Mouse (Mus musculus) spleen, adult 2 months (tissue): Measurements from ENCODE around the gene Ago1.

ENCODE experiments used
- CTCF ChIP-seq: fragments of 200-500 bp; IDR thresholded peaks from 2 replicates; pipeline ENCODE4 v1.5.1; 2011; ENCODE audit warnings: mild to moderate bottlenecking, inconsistent platforms; ENCODE audit not compliant: insufficient read depth, insufficient read length, insufficient replicate concordance; ENCODE audit errors: extremely low read depth
- POLR2A ChIP-seq: fragments of 200-500 bp; IDR thresholded peaks from 2 replicates; pipeline ENCODE4 v1.6.1; 2011; ENCODE audit warnings: low read depth, low read length, inconsistent platforms

GRCm38 (mm10) chr4:126423866-126424265 is 44.5 kb downstream of the Ago1 start:
- TF ChIP-seq CTCF (no peak), POLR2A (no peak)
